Mouse (Mus musculus) heart, embryonic 16.5 days (tissue): ENCODE results near the gene Snx18. TPM values are rescaled to one million over a fixed set of nuclear protein-coding genes. Genes with fewer than 3 reads are reported as not detected.

Source experiments
- ATAC-seq: fragments of 200-750 bp; cut with Nextera tagmentation; replicated peaks from 2 replicates; pipeline ENCODE4 v1.8.0; 2017; ENCODE audit warnings: moderate number of reproducible peaks; ENCODE audit not compliant: insufficient read depth, low FRiP score; ENCODE audit errors: extremely low read depth
- H3K27ac ChIP-seq: fragments of 300-500 bp; sonication (generic); 2 replicates; pipeline ENCODE4 v1.5.1; 2014; ENCODE audit warnings: mild to moderate bottlenecking, low read length, control low read depth, moderate library complexity
- H3K27me3 ChIP-seq: fragments of 300-500 bp; sonication (generic); 2 replicates; pipeline ENCODE4 v1.6.1; 2014; ENCODE audit warnings: low read length, mixed read lengths; ENCODE audit not compliant: control insufficient read depth, insufficient read depth
- H3K36me3 ChIP-seq: fragments of 300-500 bp; sonication (generic); 2 replicates; pipeline ENCODE4 v1.6.1; 2014; ENCODE audit not compliant: control insufficient read depth, insufficient read depth
- H3K4me1 ChIP-seq: fragments of 300-500 bp; sonication (generic); 2 replicates; pipeline ENCODE4 v1.6.1; 2014; ENCODE audit warnings: low read length, mixed read lengths; ENCODE audit not compliant: control insufficient read depth, insufficient read depth
- H3K4me2 ChIP-seq: fragments of 300-500 bp; sonication (generic); 2 replicates; pipeline ENCODE4 v1.6.1; 2014; ENCODE audit warnings: low read depth, mild to moderate bottlenecking, control low read depth, low read length
- H3K4me3 ChIP-seq: fragments of 300-500 bp; sonication (generic); 2 replicates; pipeline ENCODE4 v1.5.1; 2014; ENCODE audit warnings: mild to moderate bottlenecking, control low read depth, low read length
- H3K9ac ChIP-seq: fragments of 300-500 bp; sonication (generic); 2 replicates; pipeline ENCODE4 v1.6.1; 2014; ENCODE audit warnings: low read length, control low read depth
- H3K9me3 ChIP-seq: fragments of 300-500 bp; sonication (generic); replicated peaks from 2 replicates; pipeline ENCODE4 v1.6.1; 2016; ENCODE audit warnings: low read length; ENCODE audit not compliant: control insufficient read depth
- WGBS: fragments of 180-500 bp; shearing (Covaris S2); extraction: QIAGEN DNeasy Blood & Tissue Kit; methylation state at CpG from one replicate; pipeline ENCODE4 v1.1.7; 2014; 5-methylcytosine and 5-hydroxymethylcytosine counted together
- polyA plus RNA-seq: library from polyadenylated mRNA; unstranded; fragments of >200 nt; fragmentation: Nextera tagmentation; extraction: Ambion mirVana; gene quantifications from 2 replicates; pipeline ENCODE4 v1.2.1, GENCODE M21; 2015

The Snx18 gene
- polyA plus RNA-seq, 1 experiment from 2014 or later, result 10.7 TPM

GRCm38 (mm10) chr13:113602882-113603342 is 15.5 kb downstream of the Snx18 start:
- Histone ChIP-seq H3K36me3 (0 out of 2 replicates have a peak, but pooled peaks cover 2% of the 10 kb centered on the region), H3K27me3 (no peaks in the 10 kb centered on the region), H3K9ac (no peak overlapping the region), H3K27ac (no peak overlapping the region), H3K4me1 (peaks cover 35% of the 10 kb centered on the region), H3K4me3 (no peak overlapping the region), H3K9me3 (no peaks in the 10 kb centered on the region), H3K4me2 (no peak overlapping the region)
- 69% methylated on average over 17 of the region's 17 CpGs for WGBS
- ATAC-seq, result no peak

- 89% methylated on average over 12 of the region's 12 CpGs for WGBS
- ATAC-seq, result no peak
- peaks cover 37% of the 10 kb centered on the region for H3K4me1 ChIP-seq
- no peak overlapping the region for H3K27ac ChIP-seq
- no peak overlapping the region for H3K4me3 ChIP-seq
- H3K9me3 ChIP-seq, result no peaks in the 10 kb centered on the region
- no peak overlapping the region for H3K9ac ChIP-seq
- no peak overlapping the region for H3K4me2 ChIP-seq
- H3K27me3 ChIP-seq, result no peaks in the 10 kb centered on the region
- H3K36me3 ChIP-seq, result 0 out of 2 replicates have a peak, but pooled peaks cover 2% of the 10 kb centered on the region
These were observed 16.3 kb downstream of the Snx18 start for GRCm38 (mm10) chr13:113601831-113602604.

GRCm38 (mm10) chr13:113600531-113601463 is 17.6 kb downstream of the Snx18 start:
- Histone ChIP-seq H3K27ac (no peak overlapping the region), H3K4me3 (no peak overlapping the region), H3K36me3 (0 out of 2 replicates have a peak, but pooled peaks cover 2% of the 10 kb centered on the region), H3K4me1 (peaks cover 38% of the 10 kb centered on the region), H3K9ac (no peak overlapping the region), H3K9me3 (no peaks in the 10 kb centered on the region), H3K4me2 (no peak overlapping the region), H3K27me3 (no peaks in the 10 kb centered on the region)
- WGBS, result 79% methylated on average over 18 of the region's 18 CpGs
- no peak; the same call in 1 of the 2 replicates for ATAC-seq

GRCm38 (mm10) chr13:113599701-113600530 is 18.4 kb downstream of the Snx18 start:
- Histone ChIP-seq H3K36me3 (0 out of 2 replicates have a peak, but pooled peaks cover 2% of the 10 kb centered on the region), H3K27ac (no peak overlapping the region), H3K9ac (no peak overlapping the region), H3K9me3 (no peaks in the 10 kb centered on the region), H3K27me3 (no peaks in the 10 kb centered on the region), H3K4me1 (peaks cover 44% of the 10 kb centered on the region), H3K4me2 (no peak overlapping the region), H3K4me3 (no peak overlapping the region)
- ATAC-seq, result no peak
- WGBS, result 88% methylated on average over 22 of the region's 22 CpGs

- peaks cover 31% of the 10 kb centered on the region for H3K4me1 ChIP-seq
- peaks cover 16% of the 10 kb centered on the region for H3K36me3 ChIP-seq
- H3K9ac ChIP-seq, result no peak overlapping the region
- no peaks in the 10 kb centered on the region for H3K9me3 ChIP-seq
- no peak for ATAC-seq
- no peak overlapping the region for H3K27ac ChIP-seq
- H3K4me2 ChIP-seq, result no peak overlapping the region
- H3K27me3 ChIP-seq, result no peaks in the 10 kb centered on the region
- WGBS, result 75% methylated on average over 10 of the region's 10 CpGs
- H3K4me3 ChIP-seq, result no peak overlapping the region
These were observed 20.7 kb downstream of the Snx18 start for GRCm38 (mm10) chr13:113597616-113598015.

GRCm38 (mm10) chr13:113596821-113597541 is 21.4 kb downstream of the Snx18 start:
- H3K4me2 ChIP-seq, result no peak overlapping the region
- no peak overlapping the region for H3K4me3 ChIP-seq
- H3K9me3 ChIP-seq, result no peaks in the 10 kb centered on the region
- WGBS, result 67% methylated on average over 13 of the region's 13 CpGs
- H3K27me3 ChIP-seq, result no peaks in the 10 kb centered on the region
- no peak overlapping the region for H3K9ac ChIP-seq
- no peak for ATAC-seq
- H3K36me3 ChIP-seq, result peaks cover 16% of the 10 kb centered on the region
- no peak overlapping the region for H3K27ac ChIP-seq
- peaks cover 27% of the 10 kb centered on the region for H3K4me1 ChIP-seq

- no peaks in the 10 kb centered on the region for H3K9me3 ChIP-seq
- H3K4me1 ChIP-seq, result peaks cover 27% of the 10 kb centered on the region
- no peak overlapping the region; the same call in 1 of the 2 replicates for H3K4me2 ChIP-seq
- 54% methylated on average over 8 of the region's 8 CpGs for WGBS
- H3K27ac ChIP-seq, result no peak overlapping the region
- H3K27me3 ChIP-seq, result no peaks in the 10 kb centered on the region
- H3K36me3 ChIP-seq, result peaks cover 14% of the 10 kb centered on the region
- H3K9ac ChIP-seq, result no peak overlapping the region
- H3K4me3 ChIP-seq, result no peak overlapping the region
- ATAC-seq, result 0 out of 2 replicates have a peak, but pooled peaks have one; percentile 20
These were observed 22.4 kb downstream of the Snx18 start for GRCm38 (mm10) chr13:113595987-113596386.

GRCm38 (mm10) chr13:113595219-113595618 is 23.1 kb downstream of the Snx18 start:
- peaks cover 27% of the 10 kb centered on the region for H3K4me1 ChIP-seq
- no peaks in the 10 kb centered on the region for H3K9me3 ChIP-seq
- H3K9ac ChIP-seq, result no peak overlapping the region
- WGBS, result 53% methylated on average over 8 of the region's 8 CpGs
- H3K36me3 ChIP-seq, result peaks cover 19% of the 10 kb centered on the region
- ATAC-seq, result no peak
- no peak overlapping the region for H3K4me3 ChIP-seq
- no peak overlapping the region for H3K27ac ChIP-seq
- no peak overlapping the region for H3K4me2 ChIP-seq
- no peaks in the 10 kb centered on the region for H3K27me3 ChIP-seq
